Mouse (Mus musculus) lung, postnatal 0 days (tissue): ENCODE results near the gene Ctf1.

Experiments
- CTCF ChIP-seq: IDR thresholded peaks from 2 replicates; pipeline ENCODE4 v1.5.1; 2016; ENCODE audit warnings: antibody characterized with exemption, mild to moderate bottlenecking
- EP300 ChIP-seq: IDR thresholded peaks from 2 replicates; pipeline ENCODE4 v1.6.1; 2016; ENCODE audit warnings: antibody characterized with exemption, mild to moderate bottlenecking, control low read depth

DNA sequence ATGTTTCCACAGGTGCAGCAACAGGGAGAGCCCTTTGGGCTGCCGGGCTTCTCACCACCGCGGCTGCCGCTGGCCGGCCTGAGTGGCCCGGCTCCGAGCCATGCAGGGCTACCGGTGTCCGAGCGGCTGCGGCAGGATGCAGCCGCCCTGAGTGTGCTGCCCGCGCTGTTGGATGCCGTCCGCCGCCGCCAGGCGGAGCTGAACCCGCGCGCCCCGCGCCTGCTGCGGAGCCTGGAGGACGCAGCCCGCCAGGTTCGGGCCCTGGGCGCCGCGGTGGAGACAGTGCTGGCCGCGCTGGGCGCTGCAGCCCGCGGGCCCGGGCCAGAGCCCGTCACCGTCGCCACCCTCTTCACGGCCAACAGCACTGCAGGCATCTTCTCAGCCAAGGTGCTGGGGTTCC lies 4.5 kb downstream of the Ctf1 start:
- TF ChIP-seq CTCF (peak; percentile 76), EP300 (no peak)
